Mouse (Mus musculus) cortical plate, adult 2 months (tissue): ENCODE data around the gene Vegfd.

Experiments
- CTCF ChIP-seq: fragments of 200-500 bp; IDR thresholded peaks from 2 replicates; pipeline ENCODE4 v1.5.1; 2011; ENCODE audit warnings: mild to moderate bottlenecking, control low read depth, low read length; ENCODE audit not compliant: insufficient read depth; ENCODE audit errors: extremely low read depth
- POLR2A ChIP-seq: fragments of 200-500 bp; IDR thresholded peaks from 2 replicates; pipeline ENCODE4 v1.6.1; 2011; ENCODE audit warnings: mild to moderate bottlenecking, low read length, control low read depth; ENCODE audit not compliant: insufficient read depth; ENCODE audit errors: extremely low read depth

- TF ChIP-seq CTCF (no peak), POLR2A (no peak)
Measured at GRCm38 (mm10) chrX:164330766-164331165, 42.4 kb upstream of the Vegfd start.
